Mouse (Mus musculus) adrenal gland (tissue): ENCODE results near the gene Cxcl15.
"Not testable (repeated sequence)": the region's sequence is repeated elsewhere in the genome, so short reads cannot be mapped to it uniquely, and the experiment has no call there.

Experiments
- intact Hi-C: fragments of 180-260 bp; cut with DNase I; formaldehyde crosslinking; loops from one replicate; pipeline ENCODE4 v1.15.1; 2025
- microRNA-seq, 2 experiments: library from miRNA; unstranded; fragments of <30 nt; microRNA quantifications; one replicate each; pipeline ENCODE4; 2019

Cxcl15 gene

GRCm38 (mm10) chr5:90789306-90790073 lies 4.8 kb upstream of the Cxcl15 start:
- intact Hi-C loops, result loop anchor here (5.0 to 10.0 kb wide), 2 partner anchors 105 to 127 kb away; partner anchors contain the start of gene Cxcl1

GRCm38 (mm10) chr5:90790074-90790502 lies 4.2 kb upstream of the Cxcl15 start:
- intact Hi-C loops, result no loop called here

GRCm38 (mm10) chr5:90795392-90795791 lies 1.1 kb downstream of the Cxcl15 start:
- intact Hi-C loops, result not testable (repeated sequence)

DNA sequence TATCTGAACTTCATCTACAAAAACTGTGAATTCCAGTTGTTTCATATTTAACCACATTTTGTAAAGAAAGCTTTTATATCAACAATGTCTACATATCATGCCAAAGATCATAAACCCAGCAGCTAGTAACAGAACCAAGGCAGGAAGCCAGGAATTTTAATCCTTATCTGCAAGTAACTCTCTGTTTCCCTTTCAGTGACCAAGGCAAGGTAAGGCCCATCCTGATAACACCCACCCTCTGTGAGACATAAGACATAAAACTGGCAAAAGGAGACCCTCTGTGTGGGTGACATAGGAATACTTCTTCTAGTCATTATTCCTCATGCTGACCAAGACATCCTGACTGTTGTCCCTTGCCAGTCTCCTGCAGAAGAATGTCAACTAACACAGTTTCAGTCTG lies 10.2 kb downstream of the Cxcl15 start:
- intact Hi-C loops, result no loop called here

DNA sequence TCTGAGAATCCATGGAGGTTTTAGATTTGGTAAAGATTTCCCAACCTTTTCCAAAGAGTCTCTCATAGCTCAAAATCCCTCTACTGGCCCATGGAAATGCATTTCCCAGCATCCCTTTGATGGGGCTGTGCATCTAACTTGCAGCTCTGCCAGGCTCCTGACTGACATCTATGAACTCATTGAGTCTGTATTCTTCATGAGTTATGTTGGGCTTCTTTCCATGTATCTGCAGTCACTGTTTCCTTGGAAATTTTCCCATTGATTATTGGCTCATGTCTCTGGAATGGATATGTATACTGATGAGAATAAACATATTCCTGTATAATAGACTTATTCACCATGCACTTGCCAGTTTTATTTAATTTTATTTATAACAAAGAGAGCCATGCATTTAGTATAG lies 11.7 kb downstream of the Cxcl15 start:
- intact Hi-C loops, result no loop called here

DNA sequence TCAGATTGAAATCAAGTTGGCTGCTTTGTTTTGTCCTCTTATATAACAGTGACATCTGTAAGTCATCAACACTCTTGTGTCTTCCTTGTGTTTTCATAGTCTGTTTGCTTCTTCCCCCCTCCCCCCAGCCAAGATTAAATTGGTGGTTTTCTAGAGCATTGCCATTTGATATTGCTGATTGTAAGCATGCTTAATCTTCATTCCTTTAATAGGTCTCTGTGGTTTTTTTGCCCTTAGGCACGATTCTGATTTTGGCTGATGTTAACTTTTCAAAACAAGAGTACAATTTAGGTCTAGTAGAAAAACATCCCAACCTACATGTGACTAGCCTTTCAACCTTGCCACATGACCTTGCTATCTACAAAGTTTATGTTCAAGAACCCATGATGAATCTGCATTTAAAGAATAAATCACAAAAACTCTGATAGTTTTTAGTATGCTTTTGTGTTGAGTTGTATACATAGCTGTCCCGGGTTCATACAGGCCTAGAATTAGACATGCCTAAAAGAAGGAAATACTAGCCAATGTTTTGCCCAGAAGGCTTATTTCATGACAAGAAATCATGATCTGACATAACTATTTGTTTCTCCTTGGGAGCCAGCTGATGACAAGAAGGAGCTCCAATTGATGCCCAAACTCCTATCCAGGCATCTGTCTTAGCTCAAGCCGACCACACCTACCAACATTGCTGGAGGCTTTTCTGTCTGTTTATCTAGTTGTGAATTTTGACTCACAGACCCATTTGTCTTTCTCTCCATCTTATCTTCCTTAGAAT lies 13.0 kb downstream of the Cxcl15 start:
- intact Hi-C loops, result no loop called here

DNA sequence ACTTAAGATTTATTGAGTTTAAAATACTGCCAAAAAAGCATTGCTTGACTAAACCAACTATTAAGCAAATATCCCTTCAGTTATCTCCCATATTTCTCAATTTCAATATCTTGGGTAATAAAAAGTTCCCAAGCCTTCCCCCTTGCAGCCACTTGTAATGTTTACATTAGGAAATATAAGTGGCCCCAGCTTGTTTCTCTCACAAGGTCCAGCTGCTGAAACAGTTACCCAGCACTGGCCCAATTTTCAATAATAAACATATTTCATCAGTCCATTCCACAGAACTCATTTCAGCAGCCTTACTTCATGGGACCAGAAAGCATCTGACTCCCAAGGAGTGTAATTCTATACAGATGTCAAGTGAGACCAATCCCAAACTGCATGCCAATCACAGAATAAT lies 25.4 kb downstream of the Cxcl15 start:
- intact Hi-C loops, result no loop called here

- intact Hi-C loops, result no loop called here
These were observed 37.9 kb downstream of the Cxcl15 start for GRCm38 (mm10) chr5:90832145-90832767.

GRCm38 (mm10) chr5:90832768-90833388 lies 38.5 kb downstream of the Cxcl15 start:
- intact Hi-C loops, result no loop called here

- intact Hi-C loops, result no loop called here
These were observed 40.1 kb downstream of the Cxcl15 start for GRCm38 (mm10) chr5:90834436-90834835.

- intact Hi-C loops, result no loop called here
These were observed 44.2 kb downstream of the Cxcl15 start for GRCm38 (mm10) chr5:90838582-90838981.

- intact Hi-C loops, result no loop called here
These were observed 46.9 kb downstream of the Cxcl15 start for GRCm38 (mm10) chr5:90840902-90841869.

GRCm38 (mm10) chr5:90843891-90844290 lies 49.6 kb downstream of the Cxcl15 start:
- intact Hi-C loops, result no loop called here

GRCm38 (mm10) chr5:90850096-90850495 lies 55.8 kb downstream of the Cxcl15 start:
- intact Hi-C loops, result not testable (repeated sequence)

DNA sequence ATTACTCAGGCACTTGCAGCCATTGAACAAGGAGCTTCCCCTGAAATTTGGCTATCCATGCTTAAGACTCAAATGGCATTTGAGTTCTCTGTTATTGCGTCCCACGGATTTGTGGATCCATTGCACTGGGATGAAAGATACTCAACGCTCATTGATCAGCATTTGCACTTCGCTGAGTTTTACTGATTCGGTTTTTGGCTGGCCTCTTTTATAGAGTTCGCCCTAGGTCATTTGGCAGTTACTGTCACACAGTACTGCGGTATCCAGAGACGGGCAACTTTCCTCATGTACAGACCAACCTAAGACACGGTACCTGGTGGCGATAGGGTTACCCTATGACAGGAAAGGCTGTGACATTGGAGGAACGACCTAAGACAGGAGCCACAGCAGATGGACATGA lies 57.1 kb downstream of the Cxcl15 start:
- intact Hi-C loops, result not testable (repeated sequence)

Small RNA genes within 50 kb of the gene (microRNA-seq; reads per million reads assigned to microRNA genes)
- gene Gm24322, result 0 reads per million in 2 experiments
